Mouse (Mus musculus): ENCODE measurements around the gene Tmem51. TPM values are rescaled to one million over a fixed set of nuclear protein-coding genes. Genes with fewer than 3 reads are reported as not detected.
"Not testable (repeated sequence)": the region's sequence is repeated elsewhere in the genome, so short reads cannot be mapped to it uniquely, and the experiment has no call there.

The Tmem51 gene
- polyA plus RNA-seq, 1 experiment from 2014 or later = 14.2 TPM

DNA sequence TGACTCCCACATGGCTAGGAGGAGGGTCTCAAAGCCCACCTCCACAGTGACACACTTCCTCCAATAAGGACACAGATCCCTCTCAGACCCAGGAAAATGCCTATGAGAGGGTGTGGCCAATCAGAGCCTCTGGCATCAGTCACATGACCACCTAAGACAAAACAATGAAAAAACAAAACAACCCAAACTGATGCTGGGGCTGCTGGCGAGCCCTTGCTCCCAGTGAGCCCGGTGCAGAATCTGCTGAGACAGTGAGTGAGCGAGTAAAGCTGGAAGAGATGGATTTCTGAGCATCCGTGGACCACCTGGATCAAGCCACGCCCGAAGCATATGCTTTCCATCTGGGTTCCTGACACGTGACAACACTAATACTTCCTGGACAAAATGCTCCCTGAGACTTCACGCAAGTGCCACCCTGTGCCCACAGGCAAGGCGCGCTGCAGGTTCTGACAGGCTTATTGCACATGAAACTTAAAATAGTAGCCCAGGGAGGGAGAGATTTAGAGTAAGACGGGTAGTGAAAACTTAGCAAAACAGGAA, 85.8 kb downstream of the Tmem51 start:
- H3K9me3 ChIP-seq = no peaks in the 10 kb centered on the region
- peak overlapping the region; percentile 60 for H3K4me2 ChIP-seq (replicated peaks)
- H3K27me3 ChIP-seq = no peaks in the 10 kb centered on the region
- peaks cover 7% of the 10 kb centered on the region for H3K4me1 ChIP-seq
- peak; percentile 51; the same call in 1 of the 2 replicates for ATAC-seq (ENCODE audit: low FRiP score, low read depth)
- H3K4me3 ChIP-seq = peak overlapping the region; percentile 40
- H3K27ac ChIP-seq = no peak overlapping the region
- WGBS = 10% methylated on average over 11 of the region's 11 CpGs
- 0 out of 2 replicates have a peak overlapping the region, but pooled peaks have one; percentile 8 for H3K9ac ChIP-seq
- H3K36me3 ChIP-seq = no peaks in the 10 kb centered on the region

DNA sequence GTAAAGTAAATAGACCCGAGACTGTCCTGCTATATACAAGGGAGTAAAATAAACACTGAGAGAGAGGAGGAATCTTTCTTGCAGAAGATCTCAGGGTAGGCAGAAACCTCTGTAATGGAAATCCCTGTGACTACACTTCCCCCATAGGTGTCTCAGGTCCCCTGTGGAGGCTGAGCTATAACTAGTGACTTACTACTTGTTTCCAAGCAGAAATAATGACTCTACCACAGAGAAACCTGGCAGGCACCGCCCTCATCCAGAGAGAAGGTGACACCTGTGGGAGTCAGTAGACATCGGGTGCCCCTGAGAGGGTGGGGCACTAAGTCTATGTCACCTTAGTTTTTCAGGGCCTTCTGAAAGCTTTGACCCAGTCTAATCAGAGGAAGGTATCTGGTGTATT, 87.2 kb downstream of the Tmem51 start:
- H3K36me3 ChIP-seq = no peaks in the 10 kb centered on the region
- H3K4me1 ChIP-seq = peaks cover 7% of the 10 kb centered on the region
- H3K27ac ChIP-seq = no peak overlapping the region
- no peak overlapping the region for H3K9ac ChIP-seq
- no peaks in the 10 kb centered on the region for H3K9me3 ChIP-seq
- no peaks in the 10 kb centered on the region for H3K27me3 ChIP-seq
- 74% methylated on average over 3 of the region's 3 CpGs for WGBS
- no peak for ATAC-seq (ENCODE audit: low FRiP score, low read depth)
- no peak overlapping the region for H3K4me2 ChIP-seq (replicated peaks)
- no peak overlapping the region for H3K4me3 ChIP-seq

DNA sequence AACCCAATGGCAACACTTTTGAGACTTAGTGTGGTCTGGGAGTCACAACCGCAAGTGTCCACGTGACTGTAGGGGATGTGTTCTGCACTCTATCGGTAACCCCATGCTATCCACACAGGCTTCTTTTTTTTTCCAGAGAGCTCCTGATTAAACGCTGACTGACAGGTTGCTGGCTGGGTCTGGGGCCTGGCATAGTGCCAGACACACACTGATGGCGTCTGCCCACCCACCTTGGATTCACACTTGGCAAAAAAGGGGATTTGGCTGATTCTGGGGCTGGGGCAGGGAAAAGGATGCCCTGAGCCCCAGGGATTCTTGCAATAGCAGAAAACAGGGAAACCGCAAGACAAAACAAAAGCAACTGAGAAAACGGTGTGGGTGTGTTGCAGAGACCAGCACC, 88.0 kb downstream of the Tmem51 start:
- no peak overlapping the region for H3K9ac ChIP-seq
- H3K36me3 ChIP-seq = no peaks in the 10 kb centered on the region
- WGBS = 71% methylated on average over 7 of the region's 7 CpGs
- H3K4me3 ChIP-seq = no peak overlapping the region
- H3K9me3 ChIP-seq = no peaks in the 10 kb centered on the region
- peaks cover 7% of the 10 kb centered on the region for H3K4me1 ChIP-seq
- ATAC-seq (ENCODE audit: low FRiP score, low read depth) = no peak
- no peak overlapping the region for H3K27ac ChIP-seq
- no peak overlapping the region for H3K4me2 ChIP-seq (replicated peaks)
- H3K27me3 ChIP-seq = no peaks in the 10 kb centered on the region

DNA sequence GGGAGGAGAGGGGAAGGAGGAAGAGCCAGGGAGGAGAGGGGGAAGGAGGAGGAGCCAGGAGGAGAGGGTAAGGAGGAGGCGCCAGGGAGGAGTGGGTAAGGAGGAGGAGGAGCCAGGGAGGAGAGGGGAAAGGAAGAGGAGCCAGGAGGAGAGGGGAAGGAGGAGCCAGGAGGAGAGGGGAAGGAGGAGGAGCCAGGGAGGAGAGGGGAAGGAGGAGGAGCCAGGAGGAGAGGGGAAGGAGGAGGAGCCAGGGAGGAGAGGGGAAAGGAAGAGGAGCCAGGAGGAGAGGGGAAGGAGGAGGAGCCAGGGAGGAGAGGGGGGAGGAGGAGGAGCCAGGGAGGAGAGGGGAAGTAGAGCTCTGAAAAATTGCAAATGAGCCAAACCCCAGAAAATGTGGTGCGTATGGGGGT, 90.0 kb downstream of the Tmem51 start:
- H3K27me3 ChIP-seq; H3K9me3 ChIP-seq; H3K36me3 ChIP-seq; H3K4me2 ChIP-seq (replicated peaks); H3K27ac ChIP-seq; H3K4me1 ChIP-seq; ATAC-seq (ENCODE audit: low FRiP score, low read depth); H3K4me3 ChIP-seq; H3K9ac ChIP-seq: not testable (repeated sequence)
- 48% methylated on average over 2 of the region's 2 CpGs for WGBS

DNA sequence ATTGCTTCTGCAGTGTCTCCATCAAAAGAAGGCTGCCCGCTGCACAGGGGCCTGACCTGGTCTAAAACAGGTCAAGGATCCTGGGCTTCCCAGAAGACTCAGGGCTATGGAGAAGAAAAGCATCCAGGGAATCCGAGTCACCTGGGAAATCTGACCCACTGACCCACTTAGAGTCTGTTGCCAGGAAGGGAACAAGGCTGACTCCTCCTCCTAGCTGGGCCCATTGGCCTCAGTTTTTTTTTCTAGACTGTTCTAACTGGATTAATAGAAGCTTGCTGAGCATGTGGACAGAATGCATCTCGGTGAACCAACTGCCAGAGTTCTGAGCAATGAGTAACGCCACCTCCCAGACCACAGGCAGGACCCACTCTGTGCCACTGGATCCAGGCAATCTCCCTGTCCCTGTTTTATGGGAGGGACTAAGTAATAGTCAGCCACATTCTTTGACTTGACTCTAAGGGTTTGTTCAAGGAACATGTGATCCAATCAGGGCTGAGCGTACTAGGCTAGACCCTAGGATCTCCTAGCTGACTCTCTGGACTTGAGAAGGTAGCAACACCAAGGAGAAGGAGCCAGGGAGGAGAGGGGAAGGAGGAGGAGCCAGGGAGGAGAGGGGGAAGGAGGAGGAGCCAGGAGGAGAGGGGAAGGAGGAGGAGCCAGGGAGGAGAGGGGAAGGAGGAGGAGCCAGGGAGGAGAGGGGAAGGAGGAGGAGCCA, 90.6 kb downstream of the Tmem51 start:
- no peak for ATAC-seq (ENCODE audit: low FRiP score, low read depth)
- WGBS = 77% methylated on average over 5 of the region's 5 CpGs

DNA sequence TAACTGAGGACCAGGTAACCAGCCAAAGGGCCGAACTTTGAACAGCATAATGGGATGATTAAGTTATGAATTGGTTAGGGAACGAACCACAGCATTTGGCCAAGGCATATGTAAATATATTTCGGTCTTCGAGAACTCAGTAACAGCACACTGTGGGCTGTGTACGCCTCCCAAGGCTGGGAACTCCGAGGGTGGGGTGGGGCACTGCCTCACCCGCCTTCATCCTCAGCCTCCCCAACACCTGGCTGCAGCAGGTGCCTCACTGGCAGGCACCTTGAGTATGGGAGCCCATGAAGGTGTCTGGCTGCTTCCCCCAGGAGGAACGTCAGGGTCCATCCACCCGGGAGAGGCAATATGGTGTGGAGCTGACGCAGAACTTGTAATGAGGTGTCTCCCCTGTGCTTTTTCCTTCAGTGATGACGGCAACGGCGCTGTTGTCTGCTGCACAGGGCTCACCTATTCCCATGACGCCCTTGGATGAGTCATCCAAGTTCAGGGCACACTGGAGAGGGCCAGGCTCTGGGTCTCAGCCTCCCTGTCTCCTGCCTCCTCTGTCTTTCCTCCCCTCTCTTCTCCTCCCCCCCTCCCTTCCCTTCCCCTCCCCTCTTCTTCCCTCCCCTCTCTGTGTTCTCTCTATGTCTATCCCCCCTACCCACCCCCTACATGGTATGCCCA, 91.4 kb downstream of the Tmem51 start:
- no peak overlapping the region for H3K4me3 ChIP-seq
- H3K4me2 ChIP-seq (replicated peaks) = no peak overlapping the region
- WGBS = 82% methylated on average over 14 of the region's 14 CpGs
- no peaks in the 10 kb centered on the region for H3K9me3 ChIP-seq
- H3K27me3 ChIP-seq = no peaks in the 10 kb centered on the region
- H3K27ac ChIP-seq = no peak overlapping the region
- H3K4me1 ChIP-seq = no peaks in the 10 kb centered on the region
- no peak for ATAC-seq (ENCODE audit: low FRiP score, low read depth)
- no peaks in the 10 kb centered on the region for H3K36me3 ChIP-seq
- H3K9ac ChIP-seq = no peak overlapping the region

More for the DNA sequence above, 90.6 kb downstream of the Tmem51 start:
- Histone ChIP-seq H3K4me1 (peaks cover 4% of the 10 kb centered on the region), H3K4me2 (replicated peaks) (no peak overlapping the region), H3K9ac (no peak overlapping the region), H3K36me3 (no peaks in the 10 kb centered on the region), H3K9me3 (no peaks in the 10 kb centered on the region), H3K27ac (no peak overlapping the region), H3K27me3 (no peaks in the 10 kb centered on the region), H3K4me3 (no peak overlapping the region)

DNA sequence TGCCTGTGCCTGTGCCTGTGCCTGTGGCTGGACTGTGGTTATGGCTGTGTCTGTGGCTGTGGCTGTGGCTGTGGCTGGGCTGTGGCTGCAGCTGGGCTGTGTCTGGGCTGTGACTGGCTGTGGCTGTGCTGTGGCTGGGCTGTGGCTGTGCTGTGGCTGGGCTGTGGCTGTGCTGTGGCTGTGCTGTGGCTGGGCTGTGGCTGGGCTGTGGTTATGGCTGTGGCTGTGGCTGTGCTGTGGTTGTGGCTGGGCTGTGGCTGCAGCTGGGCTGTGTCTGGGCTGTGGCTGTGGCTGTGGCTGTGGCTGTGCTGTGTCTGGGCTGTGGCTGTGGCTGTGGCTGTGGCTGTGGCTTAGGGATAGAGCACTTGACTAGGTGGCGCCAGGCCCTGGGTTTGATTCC, 95.9 kb downstream of the Tmem51 start:
- Histone ChIP-seq H3K9me3 (no peaks in the 10 kb centered on the region), H3K27ac (no peak overlapping the region), H3K9ac (no peak overlapping the region), H3K27me3 (no peaks in the 10 kb centered on the region), H3K4me3 (no peak overlapping the region), H3K4me1 (peaks cover 1% of the 10 kb centered on the region; the same call in 1 of the 2 replicates), H3K4me2 (replicated peaks) (no peak overlapping the region), H3K36me3 (no peaks in the 10 kb centered on the region)
- ATAC-seq (ENCODE audit: low FRiP score, low read depth) = no peak
- WGBS = 92% methylated on average over 1 of the region's 1 CpGs

DNA sequence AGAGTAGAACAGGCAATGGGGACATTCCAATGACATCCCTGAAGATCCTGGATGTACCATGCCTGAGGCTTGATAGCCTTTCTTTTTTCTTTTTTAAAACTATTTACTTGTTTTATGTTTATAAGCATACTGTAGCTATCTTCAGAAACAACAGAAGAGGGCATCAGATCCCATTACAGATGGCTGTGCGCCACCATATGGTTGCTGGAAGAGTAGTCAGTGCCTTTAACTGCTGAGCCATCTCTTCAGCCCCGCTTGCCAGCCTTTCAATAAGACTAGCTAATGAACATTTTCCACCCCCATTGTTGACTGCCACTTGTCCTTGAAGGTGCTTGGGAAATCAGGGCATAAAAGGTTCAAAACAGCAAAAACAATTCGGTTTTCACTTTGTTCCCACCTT, 100.4 kb downstream of the Tmem51 start:
- H3K27ac ChIP-seq = no peak overlapping the region
- no peak overlapping the region for H3K4me2 ChIP-seq (replicated peaks)
- H3K9me3 ChIP-seq = no peaks in the 10 kb centered on the region
- H3K4me1 ChIP-seq = peaks cover 10% of the 10 kb centered on the region; the same call in 1 of the 2 replicates
- no peak for ATAC-seq (ENCODE audit: low FRiP score, low read depth)
- no peak overlapping the region for H3K9ac ChIP-seq
- no peaks in the 10 kb centered on the region for H3K27me3 ChIP-seq
- 62% methylated on average over 3 of the region's 3 CpGs for WGBS
- no peaks in the 10 kb centered on the region for H3K36me3 ChIP-seq
- no peak overlapping the region for H3K4me3 ChIP-seq

DNA sequence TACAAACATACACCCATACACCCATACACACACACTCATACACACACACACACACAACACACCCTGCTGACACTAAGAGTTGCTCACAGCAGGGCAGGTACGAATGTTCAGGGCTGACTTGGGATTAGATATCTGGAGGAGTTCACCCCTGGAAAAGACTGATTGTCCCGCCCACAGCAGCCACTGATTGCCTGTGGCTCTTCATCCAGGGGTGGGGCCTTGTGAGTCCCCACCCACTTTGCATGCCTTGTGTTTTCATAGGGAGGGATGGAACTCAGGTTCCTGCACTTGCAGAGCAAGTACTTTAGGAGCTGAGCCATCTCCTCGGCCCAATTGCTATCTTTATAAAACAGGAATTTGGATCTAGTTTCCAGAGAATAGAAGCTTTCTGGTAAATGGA, 102.6 kb downstream of the Tmem51 start:
- no peak for ATAC-seq (ENCODE audit: low FRiP score, low read depth)
- no peak overlapping the region for H3K4me2 ChIP-seq (replicated peaks)
- 84% methylated on average over 3 of the region's 3 CpGs for WGBS
- no peaks in the 10 kb centered on the region for H3K9me3 ChIP-seq
- no peaks in the 10 kb centered on the region for H3K27me3 ChIP-seq
- no peaks in the 10 kb centered on the region for H3K36me3 ChIP-seq
- no peak overlapping the region for H3K27ac ChIP-seq
- no peak overlapping the region for H3K9ac ChIP-seq
- no peak overlapping the region for H3K4me3 ChIP-seq
- peaks cover 12% of the 10 kb centered on the region; the same call in 1 of the 2 replicates for H3K4me1 ChIP-seq

Other genes with a start within 250 kb of the Tmem51 start
- not detected in 2 replicates for gene Ctrc, start 237.9 kb downstream of the Tmem51 start, polyA plus RNA-seq (2015; fragmentation: Nextera tagmentation; extraction: Ambion mirVana)
- gene Efhd2, start 209.4 kb downstream of the Tmem51 start, polyA plus RNA-seq (2015; fragmentation: Nextera tagmentation; extraction: Ambion mirVana) = 56.9 and 58.7 TPM in 2 replicates
- 2.4 and 3.7 TPM in 2 replicates for gene Fhad1, start 69.2 kb downstream of the Tmem51 start, polyA plus RNA-seq (2015; fragmentation: Nextera tagmentation; extraction: Ambion mirVana)
- 14.4 and 15.3 TPM in 2 replicates for gene Kazn, start 155.1 kb upstream of the Tmem51 start, polyA plus RNA-seq (2015; fragmentation: Nextera tagmentation; extraction: Ambion mirVana)

All from limb, embryonic 13.5 days (tissue).